Mouse (Mus musculus) skeletal muscle tissue, adult 2 months (tissue): ENCODE results near the gene Map3k10.
A peak's percentile ranks its signal among the peaks of the same experiment; 100 is the strongest.
"Not testable (repeated sequence)": the region's sequence is repeated elsewhere in the genome, so short reads cannot be mapped to it uniquely, and the experiment has no call there.

ENCODE experiments used
- DNase-seq: peaks from one replicate; pipeline ENCODE4 v3.0.0-alpha.2; 2012; ENCODE audit warnings: low read depth, low spot score

The Map3k10 gene

DNA sequence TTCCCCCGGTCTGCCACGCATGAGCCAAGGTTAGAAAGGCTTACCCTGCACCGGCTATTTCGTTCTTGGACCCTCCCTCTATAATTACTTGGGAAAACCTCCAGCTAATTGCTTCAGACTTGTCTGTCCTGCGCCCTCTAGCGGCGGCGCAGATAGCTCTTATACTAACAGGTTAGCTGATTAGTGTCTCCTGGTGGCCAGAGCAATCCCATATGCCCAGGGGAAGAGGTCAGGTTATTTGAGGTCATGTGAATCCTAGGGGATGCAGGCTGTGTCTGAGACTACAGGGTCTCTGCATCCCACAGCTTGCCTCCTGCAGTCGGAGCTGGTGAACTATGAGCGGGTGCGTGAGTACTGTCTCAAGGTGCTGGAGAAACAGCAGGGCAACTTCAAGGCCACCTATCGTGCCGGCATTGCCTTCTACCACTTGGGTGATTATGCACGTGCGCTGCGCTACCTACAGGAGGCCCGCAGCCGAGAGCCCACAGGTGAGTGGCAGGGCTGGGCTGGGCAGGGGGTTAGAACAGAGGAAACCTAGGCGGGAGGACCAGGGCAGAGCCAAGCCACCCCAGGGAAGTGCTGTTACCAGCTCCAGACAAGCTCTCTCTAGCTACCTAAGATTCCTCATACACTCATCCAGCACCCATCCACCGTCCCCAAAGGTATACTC lies 19.7 kb downstream of the Map3k10 start:
- peak; percentile 36 for DNase-seq

DNA sequence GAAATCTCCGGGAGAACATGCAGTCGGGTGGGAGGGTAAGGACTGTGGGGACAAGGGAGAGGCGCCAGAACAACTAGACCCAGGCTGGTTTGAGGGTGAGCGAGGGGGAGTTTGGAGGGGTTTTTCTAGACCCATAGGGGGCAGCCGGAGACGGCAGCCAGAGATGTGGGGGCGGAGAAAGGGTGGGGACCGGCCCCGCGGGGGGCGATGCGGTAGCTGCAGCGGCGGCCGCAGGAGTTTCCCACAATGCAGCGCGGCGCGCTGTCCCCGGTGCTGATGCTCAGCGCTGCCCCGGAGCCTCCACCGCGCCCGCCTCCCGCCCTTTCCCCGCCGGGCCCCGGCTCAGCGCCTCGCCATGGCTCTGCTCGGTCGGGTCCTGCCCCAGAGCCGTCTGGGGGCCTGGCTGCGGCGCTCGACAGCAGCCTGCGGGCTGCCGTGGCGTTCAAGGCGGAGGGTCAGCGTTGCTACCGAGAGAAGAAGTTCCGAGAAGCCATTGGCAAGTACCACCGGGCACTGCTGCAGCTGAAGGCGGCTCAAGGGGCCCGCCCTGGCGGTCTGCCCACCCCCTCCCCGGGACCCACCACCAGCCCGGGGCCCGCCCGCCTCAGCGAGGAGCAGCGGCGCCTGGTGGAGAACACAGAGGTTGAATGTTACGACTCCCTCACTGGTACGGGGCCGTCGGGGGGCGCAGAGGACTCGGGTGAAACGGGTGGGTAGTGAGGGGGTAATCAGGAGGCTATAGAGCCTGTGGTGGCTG lies 20.5 kb downstream of the Map3k10 start, which contains the start of gene Ttc9b:
Gene Ttc9b (plus strand): TSS at position 235 of the 757 bp plus-strand sequence.
- no peak for DNase-seq

DNA sequence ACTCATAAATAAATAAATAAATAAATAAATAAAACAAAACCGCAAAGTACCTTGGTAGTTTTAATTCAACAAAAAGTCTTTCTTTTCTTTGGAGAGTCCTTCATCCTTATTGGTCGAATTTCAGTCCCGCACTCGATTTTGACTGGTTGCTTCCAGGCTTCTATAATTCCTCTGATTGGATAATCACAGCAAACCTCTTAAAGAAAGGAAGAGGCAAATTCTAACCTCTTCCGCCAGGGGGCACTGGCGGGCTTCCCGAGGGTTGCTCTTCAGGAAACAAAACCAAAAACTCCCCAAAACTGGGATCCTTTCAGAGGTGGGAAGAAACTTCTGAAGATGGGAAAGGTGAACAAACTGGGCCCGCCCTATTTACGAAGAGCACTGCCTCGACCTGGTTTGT lies 23.4 kb downstream of the Map3k10 start:
- DNase-seq: peak; percentile 71

DNA sequence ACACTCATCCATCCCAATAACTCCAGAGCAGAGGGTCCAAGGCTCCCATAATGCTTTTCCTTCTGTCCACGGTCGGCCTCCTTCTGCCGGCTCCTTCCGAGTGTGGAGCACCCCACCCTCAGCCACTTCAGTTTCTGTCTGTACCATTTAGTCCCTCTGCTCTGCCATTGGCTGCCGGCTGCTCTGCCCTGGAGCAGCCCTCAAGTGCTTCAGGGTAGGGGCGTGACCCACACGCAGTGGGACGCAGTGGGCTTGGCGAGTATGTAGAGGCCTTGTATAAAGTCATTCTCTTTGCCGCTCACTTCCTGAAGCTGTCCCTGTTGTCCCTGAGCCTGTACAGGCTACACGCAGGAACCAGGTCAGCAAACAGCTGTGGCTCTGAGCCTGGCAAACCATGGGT lies 24.7 kb downstream of the Map3k10 start:
- no peak for DNase-seq

DNA sequence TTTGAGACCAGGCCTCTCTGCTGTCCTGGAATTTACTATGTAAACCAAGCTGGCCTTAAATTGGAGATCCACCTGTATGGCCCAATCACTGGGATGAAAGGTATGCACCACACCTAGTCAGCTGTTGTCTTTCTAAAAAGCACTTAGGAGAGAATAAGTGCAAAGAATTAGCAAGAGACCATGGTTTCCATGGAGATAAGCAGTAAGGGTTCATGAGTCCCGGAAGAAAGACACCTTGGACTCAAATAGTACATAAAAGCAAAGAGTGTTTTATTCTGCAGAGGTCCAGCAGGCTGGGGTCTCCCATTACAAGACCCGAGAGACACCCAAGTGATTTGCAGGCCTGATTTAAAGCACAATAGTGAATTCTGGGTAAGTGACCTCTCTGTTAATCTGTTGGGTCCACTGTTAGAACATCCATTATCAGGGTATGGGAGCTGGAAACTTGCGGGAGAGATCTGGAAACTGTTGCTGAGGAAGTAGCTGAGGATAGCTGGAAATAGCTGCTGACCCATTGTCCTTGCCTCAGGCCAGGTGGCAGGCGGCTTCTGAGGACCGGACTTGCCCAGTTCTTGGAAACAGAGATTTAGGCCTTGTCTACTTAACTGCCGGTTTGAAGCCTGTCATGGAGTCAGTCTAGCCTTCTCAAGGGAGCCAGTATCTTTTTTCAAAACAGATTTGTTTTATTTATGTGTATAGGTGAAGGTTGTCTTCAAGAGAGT lies 27.0 kb downstream of the Map3k10 start:
- DNase-seq: no peak

DNA sequence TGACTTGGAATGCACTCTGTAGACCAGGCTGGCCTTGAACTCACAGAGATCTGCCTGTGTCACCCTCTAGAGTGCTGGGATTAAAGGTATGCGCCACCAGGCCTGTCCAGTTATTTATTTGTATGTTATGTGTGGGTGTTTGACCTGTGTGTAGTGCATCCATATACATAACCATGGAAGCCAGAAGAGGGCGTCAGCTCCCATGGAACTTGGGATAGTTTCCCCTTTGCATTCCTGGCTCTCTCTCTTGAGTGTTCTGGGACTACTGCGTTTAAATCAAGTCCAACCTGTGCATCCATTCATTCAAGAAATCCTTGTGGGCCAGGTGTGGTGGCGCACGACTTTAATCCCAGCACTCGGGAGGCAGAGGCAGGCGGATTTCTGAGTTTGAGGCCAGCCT lies 27.9 kb downstream of the Map3k10 start:
- DNase-seq: no peak

DNA sequence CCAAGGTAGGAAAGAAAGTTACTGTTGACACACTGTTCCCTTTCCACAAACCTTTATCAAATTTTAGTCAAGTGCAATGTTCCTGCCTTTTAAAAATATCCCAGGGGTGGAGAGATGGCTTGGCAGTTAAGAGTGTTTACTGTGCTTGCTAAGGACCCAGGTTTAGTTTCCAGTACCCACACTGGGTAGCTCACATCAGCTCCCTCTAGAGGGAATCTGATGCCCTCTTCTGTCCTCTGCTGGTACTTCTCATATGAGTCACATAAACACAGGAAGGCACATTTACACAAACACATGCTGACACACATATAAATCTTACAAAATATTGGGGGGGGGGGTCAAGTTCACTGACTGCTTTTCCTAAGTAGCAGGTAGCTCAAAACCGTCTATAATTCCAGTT lies 29.9 kb downstream of the Map3k10 start:
- no peak for DNase-seq

DNA sequence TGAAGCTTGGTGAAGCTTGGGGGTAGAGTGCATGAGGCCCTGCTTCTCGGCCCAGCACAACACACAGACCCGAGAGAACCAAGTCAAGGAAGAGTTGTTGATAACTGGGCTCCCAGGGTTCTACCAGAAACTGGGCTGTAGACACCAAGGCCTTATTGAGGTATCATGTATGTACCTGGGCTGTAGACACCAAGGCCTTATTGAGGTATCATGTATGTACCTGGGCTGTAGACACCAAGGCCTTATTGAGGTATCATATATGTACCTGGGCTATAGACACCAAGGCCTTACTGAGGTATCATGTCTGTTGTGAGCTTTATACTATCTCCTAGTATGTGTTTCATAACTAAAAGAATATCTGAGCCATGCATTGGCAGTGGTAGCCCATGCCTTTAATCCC lies 39.3 kb downstream of the Map3k10 start:
- not testable (repeated sequence) for DNase-seq

DNA sequence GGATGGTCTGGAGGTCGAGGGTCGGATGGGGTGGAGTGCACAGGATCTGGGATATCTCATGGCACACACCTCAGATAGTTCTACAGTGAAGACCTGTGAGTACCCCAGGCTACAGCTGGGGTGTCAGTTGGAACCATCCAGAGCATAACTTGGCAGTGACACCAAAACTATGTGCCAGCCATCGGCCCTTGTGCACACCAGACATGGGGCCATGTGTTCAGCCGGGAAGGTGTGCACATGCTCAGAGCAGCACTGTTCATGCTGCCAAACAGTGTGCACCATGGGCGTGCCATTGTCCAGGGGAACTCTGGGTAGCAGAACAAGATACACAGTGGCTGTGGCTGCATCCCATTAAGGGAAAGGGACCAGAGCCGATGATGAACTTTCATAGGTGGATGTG lies 39.7 kb downstream of the Map3k10 start:
- DNase-seq: no peak

DNA sequence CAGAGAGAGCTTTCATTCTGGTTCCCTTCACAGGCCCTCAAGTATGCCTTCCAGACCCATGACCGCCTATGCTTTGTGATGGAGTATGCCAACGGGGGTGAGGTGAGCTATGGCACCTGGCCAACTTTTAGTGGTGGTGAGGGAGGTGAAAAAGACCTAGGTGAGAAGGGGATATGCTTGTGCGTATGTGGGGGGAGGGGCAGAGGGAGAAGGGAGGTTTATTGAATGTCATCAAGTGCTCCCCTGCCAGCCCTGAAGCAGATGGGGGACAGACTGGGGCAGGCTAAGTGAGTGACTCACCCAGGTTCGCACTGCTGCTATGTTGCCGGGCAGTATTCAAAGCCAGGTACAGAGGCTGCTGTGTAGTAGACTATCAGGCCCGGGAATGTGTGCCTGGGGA lies 41.2 kb downstream of the Map3k10 start:
- DNase-seq: no peak

DNA sequence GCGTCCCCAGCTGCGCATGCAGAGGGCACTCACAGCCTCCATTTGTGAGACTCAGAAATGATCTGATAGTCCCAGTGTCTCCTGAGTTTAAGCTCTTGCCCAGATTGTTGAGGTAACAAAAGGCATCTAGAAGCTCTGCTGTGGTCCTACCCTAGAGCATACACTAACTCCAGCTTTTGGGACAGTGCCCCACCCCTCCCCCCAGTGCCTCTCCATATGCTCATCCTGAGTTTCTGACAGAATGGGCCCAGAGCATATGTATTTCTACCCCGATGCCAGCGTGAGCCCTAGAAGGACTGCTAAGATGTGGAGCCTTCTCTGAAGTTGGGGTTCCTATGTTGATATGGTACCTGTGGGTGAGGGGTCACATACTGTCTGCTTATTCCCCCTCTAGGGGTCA lies 43.0 kb downstream of the Map3k10 start:
- DNase-seq: no peak

DNA sequence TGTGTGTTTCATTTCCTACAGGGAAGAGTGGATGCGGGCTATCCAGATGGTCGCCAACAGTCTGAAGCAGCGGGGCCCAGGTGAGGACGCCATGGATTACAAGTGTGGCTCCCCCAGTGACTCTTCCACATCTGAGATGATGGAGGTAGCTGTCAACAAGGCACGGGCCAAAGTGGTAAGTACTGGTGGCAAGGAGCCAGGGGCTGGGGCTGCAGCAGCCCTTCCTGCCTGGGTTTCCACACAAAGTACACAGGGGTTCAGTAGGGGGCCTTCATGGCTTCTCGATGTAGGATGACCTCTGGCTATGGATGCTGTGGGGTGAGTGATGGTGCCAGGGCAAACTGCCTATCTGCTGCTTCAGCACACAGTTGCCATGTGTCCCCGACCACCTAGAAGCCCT lies 45.6 kb downstream of the Map3k10 start:
- DNase-seq: not testable (repeated sequence)

DNA sequence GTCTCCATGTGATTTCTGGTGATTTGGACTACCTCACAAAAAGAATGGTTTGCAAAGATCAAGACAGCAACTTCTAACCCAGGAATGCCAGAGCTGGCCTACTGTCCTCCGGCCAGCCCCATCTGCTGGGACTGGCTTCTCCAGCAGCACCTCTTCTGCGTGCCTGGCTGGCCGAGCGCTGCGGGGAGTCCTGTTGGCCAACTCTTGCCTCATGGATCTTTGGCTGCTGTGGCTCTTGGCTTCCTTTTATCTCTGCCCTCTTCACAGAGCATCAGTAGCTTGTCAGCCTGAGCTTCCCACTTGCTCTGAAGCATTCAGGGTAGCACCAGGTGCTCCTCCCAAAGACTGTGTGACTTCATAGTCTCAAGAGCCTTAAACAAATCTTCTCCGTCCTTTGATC lies 46.2 kb downstream of the Map3k10 start:
- no peak for DNase-seq

DNA sequence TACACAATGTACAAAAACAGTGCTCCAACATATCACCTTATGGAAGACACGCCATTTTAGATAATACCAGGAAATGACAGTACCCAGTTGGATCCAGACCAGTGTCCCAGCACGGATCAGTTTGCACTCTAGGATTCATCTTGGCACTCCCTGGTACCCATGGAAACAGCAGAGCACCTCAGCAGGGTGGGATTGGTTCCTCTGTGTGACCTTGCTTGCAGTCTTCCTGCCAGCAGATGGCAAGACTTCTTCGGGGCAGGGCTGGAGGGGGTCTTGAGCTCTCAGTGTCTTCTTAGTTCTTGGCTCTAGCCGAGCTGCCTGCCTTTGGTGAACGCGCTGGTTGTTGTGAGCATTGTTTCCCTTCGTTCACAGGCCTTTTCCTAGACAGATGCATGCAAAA lies 46.7 kb downstream of the Map3k10 start:
- no peak for DNase-seq

DNA sequence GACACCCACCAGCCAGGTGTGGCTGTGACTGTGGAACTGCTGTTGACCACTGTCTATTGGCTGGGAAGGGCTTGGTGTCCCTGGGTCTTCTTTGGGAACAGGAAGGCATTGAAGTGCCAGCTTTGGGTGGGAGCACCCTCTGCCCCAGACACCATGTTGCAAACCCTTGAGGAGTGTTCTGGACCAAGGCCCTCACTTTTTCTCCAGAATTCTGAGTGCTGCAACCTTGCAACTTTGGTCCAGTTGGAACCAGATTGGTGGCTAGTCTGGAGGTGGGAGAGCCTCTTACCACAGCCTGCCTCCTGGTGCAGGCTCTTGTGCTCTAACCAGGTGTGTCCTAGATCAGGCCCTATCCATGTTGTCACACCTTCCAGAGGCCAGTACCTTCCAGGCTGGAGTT lies 49.4 kb downstream of the Map3k10 start:
- DNase-seq: no peak

DNA sequence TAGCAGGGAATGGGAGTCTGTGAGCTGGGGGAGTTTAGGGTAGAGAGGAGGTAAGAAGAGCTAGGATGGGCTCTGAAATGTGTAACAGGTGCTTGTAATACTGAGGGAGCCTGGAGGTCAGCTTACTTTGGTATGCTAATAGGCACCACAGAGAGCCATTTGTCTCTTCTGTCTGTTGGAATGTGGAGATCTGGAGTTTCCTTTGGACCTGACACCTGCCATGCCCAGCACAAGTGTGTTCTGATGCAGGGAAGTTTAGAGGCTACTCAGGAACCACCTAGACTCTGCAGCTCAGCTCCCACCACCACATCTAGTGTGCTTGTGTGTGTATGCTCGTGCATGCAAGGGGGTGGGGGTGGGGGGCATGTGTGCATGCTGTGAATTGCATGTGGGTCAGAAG lies 52.2 kb downstream of the Map3k10 start:
- DNase-seq: no peak

DNA sequence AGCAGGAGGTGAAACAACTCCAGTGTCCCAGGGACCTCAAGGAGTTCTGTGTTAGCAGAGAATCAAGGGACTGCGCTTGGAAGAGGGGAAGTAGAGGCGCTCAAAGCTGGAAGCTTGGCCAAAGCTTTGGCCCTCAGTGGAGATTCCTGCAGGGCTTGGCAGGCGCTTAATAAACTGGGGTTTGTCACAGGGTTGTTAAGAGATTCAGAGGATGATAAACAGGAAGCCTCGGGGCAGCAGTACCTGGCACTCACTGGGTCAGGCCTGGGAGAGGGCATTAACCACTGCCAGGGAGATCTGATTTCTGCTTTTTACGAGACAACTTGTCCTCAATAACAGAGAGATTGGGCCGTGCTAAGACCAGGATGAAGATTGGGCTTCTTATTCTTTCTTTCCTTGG lies 53.4 kb downstream of the Map3k10 start:
- DNase-seq: no peak

DNA sequence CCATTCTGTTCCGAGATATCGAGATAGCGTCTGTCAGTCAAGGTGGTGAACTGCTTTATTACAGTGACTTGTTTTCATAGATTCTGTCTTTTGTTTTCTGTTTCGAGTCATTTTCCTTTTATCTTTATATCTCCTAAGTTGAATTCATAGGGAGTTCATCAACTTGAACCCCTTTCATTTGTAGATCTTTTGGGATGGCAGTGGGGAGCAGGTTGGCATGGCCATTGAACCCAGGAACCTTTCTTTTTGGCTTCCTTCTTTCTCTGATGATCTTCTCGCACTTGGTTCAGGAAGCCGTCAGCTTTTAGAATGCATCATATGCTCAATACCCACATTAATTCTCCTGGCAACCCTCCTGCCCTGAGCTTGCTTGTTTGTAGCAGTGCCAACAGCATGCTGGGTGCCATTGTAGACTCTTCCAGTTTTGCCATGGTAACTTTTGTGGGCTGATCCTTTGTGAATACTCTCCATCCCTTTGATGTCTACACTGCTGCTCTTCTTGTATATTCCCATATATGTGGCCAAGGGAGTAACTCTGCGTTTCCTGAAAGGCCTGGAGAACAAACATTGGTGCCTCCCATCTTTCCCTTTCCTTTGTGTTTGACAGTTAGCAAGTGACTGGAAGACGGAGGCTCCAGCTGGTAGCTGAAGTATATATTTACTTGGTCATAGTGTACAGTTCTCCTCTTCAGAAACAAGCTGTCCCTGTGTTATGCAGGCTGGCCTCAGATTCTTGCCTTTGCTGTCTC lies 60.5 kb downstream of the Map3k10 start:
- DNase-seq: no peak

DNA sequence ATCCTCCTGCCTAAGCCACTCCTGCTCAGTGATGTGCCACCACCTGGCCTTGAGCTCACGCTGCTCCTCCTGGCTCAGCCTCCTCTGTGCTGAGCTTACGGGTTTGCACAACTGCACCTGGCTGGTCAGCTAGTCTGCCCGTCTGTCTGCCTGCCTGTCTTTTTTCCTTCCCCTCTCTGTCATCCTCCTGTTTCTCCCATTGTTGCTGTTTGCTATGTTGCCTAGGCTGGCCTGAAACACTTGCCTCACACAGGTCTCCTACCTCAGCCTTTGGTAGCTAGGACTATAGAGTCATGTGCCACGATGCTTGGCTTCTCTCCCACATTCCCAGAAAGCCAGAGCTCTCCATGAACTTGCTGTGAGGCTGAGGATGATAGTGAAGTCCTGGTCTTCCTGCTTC lies 61.5 kb downstream of the Map3k10 start:
- no peak for DNase-seq

DNA sequence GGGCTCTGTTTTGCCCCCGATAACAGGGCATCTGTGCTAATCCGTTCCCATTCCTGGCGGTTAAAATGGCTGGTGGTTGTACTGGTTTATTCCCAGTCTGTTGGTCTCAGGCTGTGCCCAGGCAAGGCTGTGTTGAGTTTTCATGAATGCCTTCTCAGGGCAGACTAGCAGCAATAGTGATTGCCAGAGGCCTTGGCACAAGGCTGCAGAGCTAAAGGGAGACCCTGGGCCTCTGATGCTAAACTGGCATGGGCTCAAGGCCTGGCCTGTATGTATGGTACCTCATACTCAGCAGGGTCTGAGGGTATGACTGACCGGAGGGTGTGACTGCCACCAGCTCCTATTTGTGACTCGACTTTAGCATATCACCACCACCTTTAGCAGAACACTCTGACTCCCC lies 63.5 kb downstream of the Map3k10 start:
- no peak for DNase-seq

DNA sequence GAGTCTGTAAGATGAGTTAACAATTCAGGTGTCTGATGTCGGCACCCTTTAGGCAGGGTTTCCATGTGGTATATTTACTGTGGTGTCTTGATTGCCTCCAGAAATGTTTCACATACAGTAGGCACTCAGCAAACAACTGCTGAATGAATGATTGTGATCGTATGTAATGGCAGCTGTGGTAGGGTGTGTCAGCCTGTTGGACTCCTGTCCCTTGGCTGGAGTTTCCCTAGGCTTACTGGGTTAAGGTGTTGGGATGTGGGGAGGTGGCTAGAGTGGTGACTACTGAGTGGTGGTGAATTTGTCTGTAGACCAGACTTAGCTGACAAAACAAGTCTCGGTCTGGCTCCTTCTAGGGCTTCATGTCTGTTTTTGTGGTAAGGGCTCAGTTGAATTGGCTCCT lies 64.0 kb downstream of the Map3k10 start:
- DNase-seq: no peak

DNA sequence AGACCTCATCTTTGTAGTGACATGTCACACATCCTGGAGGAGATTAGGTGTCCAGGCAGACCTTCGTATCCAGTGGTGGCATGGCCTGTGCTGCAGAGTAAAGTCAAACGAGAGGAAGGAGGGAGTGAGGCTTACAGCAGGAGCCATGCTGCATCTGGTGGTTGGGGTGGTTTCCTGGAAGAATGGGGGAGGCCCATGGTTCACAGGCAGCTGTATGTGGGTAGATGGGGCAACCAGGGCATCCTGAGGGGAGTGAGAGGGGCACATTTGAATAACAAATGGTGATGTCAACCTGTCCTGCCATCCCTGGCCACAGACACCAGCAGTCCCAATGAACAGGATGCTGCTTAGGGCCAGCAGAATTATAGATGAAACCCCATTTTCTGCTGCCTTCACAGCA lies 64.7 kb downstream of the Map3k10 start:
- no peak for DNase-seq
